ENCODE assay signal across 8 mouse cellular contexts in the genomic region with DNA sequence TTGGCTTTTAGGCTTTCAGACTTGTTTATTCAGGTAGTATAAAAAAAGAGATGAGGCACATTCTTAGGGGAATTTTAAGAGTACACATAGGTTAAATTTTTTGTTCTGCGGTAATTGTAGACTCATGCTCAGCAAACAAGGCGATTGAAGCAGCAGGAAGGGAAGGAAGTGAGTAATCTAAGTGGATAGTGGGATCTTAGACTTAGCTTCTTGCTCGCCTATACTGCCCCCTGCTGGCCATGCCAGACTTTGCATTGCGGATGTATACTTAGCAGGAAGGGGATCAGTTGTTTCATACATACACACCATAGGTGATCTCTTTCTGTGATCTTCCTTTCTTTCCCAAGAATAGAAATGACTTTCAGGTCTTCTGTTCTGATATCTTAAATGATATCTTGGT.
DNase-seq lines count a peak whose midpoint lies in the region; ATAC-seq and TF ChIP-seq lines count a peak whose summit lies in the region.

No protein-coding gene starts in this region.

- no peaks in the 10 kb centered on the region for H3K9me3 ChIP-seq in hindbrain, embryonic 14.5 days (ENCODE audit: control insufficient read depth, low read length)
- H3K9me3 ChIP-seq in hindbrain, embryonic 12.5 days (replicated peaks) = no peaks in the 10 kb centered on the region
- H3K9me3 ChIP-seq in intestine, postnatal 0 days (ENCODE audit: control insufficient read depth) = no peaks in the 10 kb centered on the region
- H3K9me3 ChIP-seq in neural tube, embryonic 13.5 days = no peaks in the 10 kb centered on the region

- no peak for TF ChIP-seq POLR2A in cerebellum, adult 2 months (IDR thresholded peaks at IDR 0.05; ENCODE audit: borderline replicate concordance, insufficient read depth, low read length)
- no peak for TF ChIP-seq POLR2A in testis, adult 2 months (IDR thresholded peaks at IDR 0.05; ENCODE audit: control insufficient read depth, low read depth, low read length)

- peak; percentile 98 for DNase-seq in hindbrain, embryonic 14.5 days (ENCODE audit: low spot score)
- peak; percentile 86 to 93 for DNase-seq in cerebellum, adult 2 months
- peak; percentile 74 to 98 for DNase-seq in frontal cortex, adult 2 months (ENCODE audit: extremely low spot score in 1 of 2, low spot score in 1 of 2)
- DNase-seq in left cerebral cortex, postnatal 4 days = peak; percentile 94

- H3K36me3 ChIP-seq in hindbrain, embryonic 14.5 days (replicated peaks; ENCODE audit: control insufficient read depth, insufficient read depth) = no peaks in the 10 kb centered on the region
- no peaks in the 10 kb centered on the region for H3K36me3 ChIP-seq in hindbrain, embryonic 12.5 days
- no peaks in the 10 kb centered on the region for H3K36me3 ChIP-seq in intestine, postnatal 0 days (ENCODE audit: control insufficient read depth, insufficient read depth)
- no peaks in the 10 kb centered on the region for H3K36me3 ChIP-seq in neural tube, embryonic 13.5 days
- H3K36me3 ChIP-seq in testis, adult 2 months (ENCODE audit: control insufficient read depth, insufficient read depth, low read length) = no peaks in the 10 kb centered on the region

- intact Hi-C loops in left cerebral cortex, postnatal 4 days (cut with DNase I) = loop anchor here (2.0 to 10.0 kb wide), 2 partner anchors 90 to 290 kb away; no protein-coding TSS in a partner anchor

- H3K27ac ChIP-seq in hindbrain, embryonic 14.5 days = no peak overlapping the region
- no peak overlapping the region for H3K27ac ChIP-seq in hindbrain, embryonic 12.5 days
- H3K27ac ChIP-seq in cerebellum, adult 2 months (ENCODE audit: insufficient read depth, low read length) = no peak overlapping the region
- no peak overlapping the region for H3K27ac ChIP-seq in intestine, postnatal 0 days (ENCODE audit: low read depth, low read length)
- no peak overlapping the region for H3K27ac ChIP-seq in neural tube, embryonic 13.5 days (replicated peaks)
- no peak overlapping the region for H3K27ac ChIP-seq in testis, adult 2 months (ENCODE audit: control insufficient read depth, insufficient read depth, low read depth, low read length)

- H3K4me3 ChIP-seq in hindbrain, embryonic 14.5 days (replicated peaks; ENCODE audit: low read length) = no peak overlapping the region
- H3K4me3 ChIP-seq in hindbrain, embryonic 12.5 days = no peak overlapping the region
- no peak overlapping the region for H3K4me3 ChIP-seq in cerebellum, adult 2 months (replicated peaks; ENCODE audit: insufficient read depth, low read depth, low read length)
- H3K4me3 ChIP-seq in intestine, postnatal 0 days (ENCODE audit: low read depth, low read length) = no peak overlapping the region
- H3K4me3 ChIP-seq in neural tube, embryonic 13.5 days = no peak overlapping the region
- no peak overlapping the region for H3K4me3 ChIP-seq in testis, adult 2 months (ENCODE audit: control insufficient read depth, low read depth, low read length)

- H3K4me1 ChIP-seq in hindbrain, embryonic 14.5 days (replicated peaks; ENCODE audit: control insufficient read depth, insufficient read depth, low read length) = peaks cover 30% of the 10 kb centered on the region
- H3K4me1 ChIP-seq in hindbrain, embryonic 12.5 days = peaks cover 58% of the 10 kb centered on the region
- H3K4me1 ChIP-seq in cerebellum, adult 2 months (ENCODE audit: control insufficient read depth, insufficient read depth, low read length) = peaks cover 51% of the 10 kb centered on the region
- H3K4me1 ChIP-seq in intestine, postnatal 0 days (replicated peaks; ENCODE audit: control insufficient read depth, insufficient read depth, low read length) = no peaks in the 10 kb centered on the region
- H3K4me1 ChIP-seq in neural tube, embryonic 13.5 days (replicated peaks) = peaks cover 76% of the 10 kb centered on the region
- H3K4me1 ChIP-seq in testis, adult 2 months (ENCODE audit: control insufficient read depth, insufficient read depth, low read length) = no peaks in the 10 kb centered on the region

- WGBS in hindbrain, embryonic 14.5 days = under 1% methylated on average over 4 of the region's 4 CpGs
- WGBS in hindbrain, embryonic 12.5 days = 8% methylated on average over 4 of the region's 4 CpGs
- 2% methylated on average over 4 of the region's 4 CpGs for whole genome bisulfite sequencing in cerebellum, adult 2 months
- 0% methylated on average over 4 of the region's 4 CpGs for WGBS in intestine, postnatal 0 days
- WGBS in neural tube, embryonic 13.5 days = 6% methylated on average over 4 of the region's 4 CpGs

- no peak overlapping the region for H3K9ac ChIP-seq in hindbrain, embryonic 14.5 days
- no peak overlapping the region for H3K9ac ChIP-seq in hindbrain, embryonic 12.5 days
- H3K9ac ChIP-seq in intestine, postnatal 0 days (ENCODE audit: low read depth, low read length) = no peak overlapping the region
- H3K9ac ChIP-seq in neural tube, embryonic 13.5 days = no peak overlapping the region

- H3K27me3 ChIP-seq in hindbrain, embryonic 14.5 days (ENCODE audit: control insufficient read depth, insufficient read depth, low read length) = no peaks in the 10 kb centered on the region
- 0 out of 2 replicates have a peak, but pooled peaks cover 4% of the 10 kb centered on the region for H3K27me3 ChIP-seq in hindbrain, embryonic 12.5 days
- H3K27me3 ChIP-seq in cerebellum, adult 2 months (ENCODE audit: control insufficient read depth, insufficient read depth, low read length) = no peaks in the 10 kb centered on the region
- no peaks in the 10 kb centered on the region for H3K27me3 ChIP-seq in intestine, postnatal 0 days (replicated peaks; ENCODE audit: control insufficient read depth, insufficient read depth, low read length)
- no peaks in the 10 kb centered on the region for H3K27me3 ChIP-seq in neural tube, embryonic 13.5 days
- H3K27me3 ChIP-seq in testis, adult 2 months (ENCODE audit: control insufficient read depth, insufficient read depth, low read length) = no peaks in the 10 kb centered on the region

- H3K4me2 ChIP-seq in hindbrain, embryonic 14.5 days (replicated peaks) = no peak overlapping the region
- H3K4me2 ChIP-seq in hindbrain, embryonic 12.5 days (replicated peaks) = no peak overlapping the region
- no peak overlapping the region for H3K4me2 ChIP-seq in intestine, postnatal 0 days (replicated peaks; ENCODE audit: low read depth)
- no peak overlapping the region for H3K4me2 ChIP-seq in neural tube, embryonic 13.5 days

- TF ChIP-seq CTCF in cerebellum, adult 2 months (IDR thresholded peaks at IDR 0.05; ENCODE audit: borderline replicate concordance, insufficient read depth, low read depth, low read length) = peak; percentile 95
- TF ChIP-seq CTCF in intestine, postnatal 0 days (IDR thresholded peaks at IDR 0.05; ENCODE audit: low read depth) = peak; percentile 98
- peak; percentile 70; the same call in 1 of the 2 replicates for TF ChIP-seq CTCF in testis, adult 2 months (IDR thresholded peaks at IDR 0.05; ENCODE audit: control insufficient read depth, insufficient read depth, insufficient replicate concordance, low read depth, low read length)

- no peak for ATAC-seq in hindbrain, embryonic 14.5 days (ENCODE audit: low FRiP score)
- no peak; the same call in 1 of the 2 replicates for ATAC-seq in hindbrain, embryonic 12.5 days (ENCODE audit: low FRiP score)
- ATAC-seq in intestine, postnatal 0 days = peak; percentile 55
- ATAC-seq in neural tube, embryonic 13.5 days (ENCODE audit: low read depth) = 0 out of 2 replicates have a peak, but pooled peaks have one; percentile 24

Comparison
In these comparisons a context has a peak if more than half of its experiments do, and no peak if none do; other contexts are left out.
1. ATAC-seq: peak in intestine, postnatal 0 days (single experiment) and neural tube, embryonic 13.5 days (single experiment); none in hindbrain, embryonic 14.5 days (single experiment) and hindbrain, embryonic 12.5 days (single experiment).
2. Peak in every context shown above with its lines, with median percentiles within 50 percentile points of each other: DNase-seq and CTCF ChIP-seq.